ENCODE assay signal across 8 mouse cellular contexts in the genomic region with DNA sequence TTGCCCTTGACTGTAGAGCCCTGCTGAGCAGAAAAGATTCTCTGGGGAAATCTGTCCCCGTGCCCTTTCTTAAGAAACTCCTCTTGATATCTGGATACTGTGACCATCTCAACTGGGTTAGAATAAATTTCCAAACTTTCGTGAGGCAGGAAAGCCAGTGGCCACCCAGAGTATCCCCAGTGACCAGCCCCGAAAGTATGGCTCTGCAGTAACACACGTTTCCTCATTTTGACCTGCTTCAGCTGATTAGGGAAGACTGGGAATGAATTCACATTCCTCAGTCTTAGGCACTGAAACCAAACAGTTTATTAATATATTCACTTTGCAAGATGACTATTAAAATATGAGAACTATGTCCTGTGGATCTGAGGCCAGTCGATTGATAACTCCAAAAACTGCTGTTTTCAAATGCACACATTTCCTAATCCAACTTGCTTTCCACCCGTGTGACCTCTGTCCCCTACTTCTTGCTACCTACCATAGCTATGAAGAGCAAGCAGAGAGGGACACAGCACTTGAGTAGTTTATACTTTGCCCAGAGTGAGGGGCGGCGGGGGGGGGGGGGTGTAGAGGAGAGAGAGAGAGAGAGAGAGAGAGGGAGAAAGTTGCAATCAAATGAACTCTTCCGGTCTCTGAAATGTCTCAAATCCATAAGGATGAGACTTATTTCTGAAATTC. TPM values are rescaled to one million over a fixed set of nuclear protein-coding genes. Genes with fewer than 3 reads are reported as not detected.
DNase-seq lines count a peak whose midpoint lies in the region; ATAC-seq lines count a peak whose summit lies in the region.

No protein-coding gene starts in this region.

- H3K4me3 ChIP-seq in forebrain, embryonic 10.5 days = peak overlapping the region; percentile 90
- H3K4me3 ChIP-seq in kidney, embryonic 16.5 days (ENCODE audit: low read length) = peak overlapping the region; percentile 77
- peak overlapping the region; percentile 81 for H3K4me3 ChIP-seq in midbrain, embryonic 14.5 days (replicated peaks; ENCODE audit: low read depth, low read length)

- H3K4me1 ChIP-seq in forebrain, embryonic 10.5 days = peaks cover 63% of the 10 kb centered on the region
- peaks cover 12% of the 10 kb centered on the region for H3K4me1 ChIP-seq in kidney, embryonic 16.5 days (ENCODE audit: insufficient read depth, low read length)
- no peaks in the 10 kb centered on the region for H3K4me1 ChIP-seq in midbrain, embryonic 14.5 days (ENCODE audit: control insufficient read depth, insufficient read depth, low read length)

- H3K36me3 ChIP-seq in forebrain, embryonic 10.5 days (replicated peaks) = no peaks in the 10 kb centered on the region
- no peaks in the 10 kb centered on the region for H3K36me3 ChIP-seq in kidney, embryonic 16.5 days (ENCODE audit: insufficient read depth, low read length)
- no peaks in the 10 kb centered on the region for H3K36me3 ChIP-seq in midbrain, embryonic 14.5 days (ENCODE audit: control insufficient read depth, insufficient read depth, low read length)

- peak overlapping the region; percentile 92 for H3K27ac ChIP-seq in forebrain, embryonic 10.5 days
- peak overlapping the region; percentile 83 for H3K27ac ChIP-seq in kidney, embryonic 16.5 days (ENCODE audit: low read length)
- no peak overlapping the region for H3K27ac ChIP-seq in midbrain, embryonic 14.5 days (replicated peaks; ENCODE audit: low read depth, low read length)

- H3K4me2 ChIP-seq in kidney, embryonic 16.5 days (replicated peaks; ENCODE audit: low read depth, low read length) = peak overlapping the region; percentile 97
- H3K4me2 ChIP-seq in midbrain, embryonic 14.5 days (ENCODE audit: low read length) = peak overlapping the region; percentile 90

- no peak for ATAC-seq in kidney, embryonic 16.5 days (ENCODE audit: low FRiP score, low TSS enrichment)
- no peak for ATAC-seq in midbrain, embryonic 14.5 days (ENCODE audit: low FRiP score, low TSS enrichment)

- peak; percentile 6 for DNase-seq in kidney, adult 18-20 months
- DNase-seq in kidney, postnatal 14 days = no peak
- no peak for DNase-seq in forebrain, embryonic 10.5 days (ENCODE audit: extremely low spot score, low spot score)
- no peak for DNase-seq in midbrain, embryonic 14.5 days
- no peak for DNase-seq in right cerebral cortex, postnatal 10 days (ENCODE audit: low spot score in 2 of 2)
- DNase-seq in gastrocnemius, postnatal 4 days (ENCODE audit: low spot score in 2 of 2) = no peak
- no peak for DNase-seq in layer of hippocampus, postnatal 25 days (ENCODE audit: extremely low spot score in 1 of 2, low spot score in 1 of 2)

- peak overlapping the region; percentile 70 for H3K9ac ChIP-seq in kidney, embryonic 16.5 days (replicated peaks; ENCODE audit: low read length)
- peak overlapping the region; percentile 82; the same call in 1 of the 2 replicates for H3K9ac ChIP-seq in midbrain, embryonic 14.5 days (replicated peaks; ENCODE audit: low read length)

- H3K27me3 ChIP-seq in forebrain, embryonic 10.5 days (ENCODE audit: poor library complexity, severe bottlenecking) = peaks cover 66% of the 10 kb centered on the region
- 0 out of 2 replicates have a peak, but pooled peaks cover 5% of the 10 kb centered on the region for H3K27me3 ChIP-seq in kidney, embryonic 16.5 days (ENCODE audit: insufficient read depth, low read length)
- peaks cover 5% of the 10 kb centered on the region; the same call in 1 of the 2 replicates for H3K27me3 ChIP-seq in midbrain, embryonic 14.5 days (ENCODE audit: control insufficient read depth, insufficient read depth, low read length)

- WGBS in forebrain, embryonic 10.5 days = 32% methylated on average over 9 of the region's 9 CpGs
- 21% methylated on average over 9 of the region's 9 CpGs for WGBS in kidney, embryonic 16.5 days
- WGBS in midbrain, embryonic 14.5 days = 17% methylated on average over 9 of the region's 9 CpGs

- no peaks in the 10 kb centered on the region for H3K9me3 ChIP-seq in forebrain, embryonic 10.5 days
- no peaks in the 10 kb centered on the region for H3K9me3 ChIP-seq in kidney, embryonic 16.5 days (ENCODE audit: low read length)
- H3K9me3 ChIP-seq in midbrain, embryonic 14.5 days (ENCODE audit: control insufficient read depth, low read length) = no peaks in the 10 kb centered on the region

RNA-seq across cellular contexts. Expression of a gene that starts 1.0 kb away (rescaled TPM):
- polyA plus RNA-seq in forebrain, embryonic 10.5 days (2016; fragmentation: Nextera tagmentation; extraction: Ambion mirVana) = 66.2 and 67.3 TPM in 2 replicates
- polyA plus RNA-seq in kidney, embryonic 16.5 days (2015; fragmentation: Nextera tagmentation; extraction: Ambion mirVana) = 14.8 and 20.1 TPM in 2 replicates
- polyA plus RNA-seq in midbrain, embryonic 14.5 days (2014; fragmentation: Nextera tagmentation; extraction: Ambion mirVana) = 24.5 and 29.7 TPM in 2 replicates
- 1 to 10 TPM; 3.3 to 3.9 TPM for total RNA-seq in gastrocnemius, postnatal 4 days (2021)
- 10 to 100 TPM; 31.4 to 38.6 TPM for total RNA-seq in layer of hippocampus, postnatal 25 days (2021)
